Mouse (Mus musculus): ENCODE data around the gene Agrp.

GRCm38 (mm10) chr8:105563871-105564270 is 73.3 kb downstream of the Agrp start:
- TF ChIP-seq CTCF (IDR thresholded peaks at IDR 0.05 in 2 of 3, conservative IDR thresholded peaks at IDR 0.05 in 1 of 3; ENCODE audit: control insufficient read depth in 1 of 3, insufficient read depth in 1 of 3, low read depth in 2 of 3, low read length in 3 of 3, poor library complexity in 1 of 3, severe bottlenecking in 1 of 3) = no peak
- no peak for TF ChIP-seq EP300 (IDR thresholded peaks at IDR 0.05; ENCODE audit: low read depth in 1 of 2, low read length in 2 of 2)
- no peak for TF ChIP-seq POLR2AphosphoS2 (IDR thresholded peaks at IDR 0.05; ENCODE audit: low read length)
- no peak for TF ChIP-seq MAFK (IDR thresholded peaks at IDR 0.05; ENCODE audit: borderline replicate concordance, low read depth, low read length)
- no peak for TF ChIP-seq MAX (IDR thresholded peaks at IDR 0.05; ENCODE audit: low read length)

All from MEL (cell line).